Mouse (Mus musculus) thymus, adult 2 months (tissue): ENCODE results near the gene Ift122. TPM values are rescaled to one million over a fixed set of nuclear protein-coding genes. Genes with fewer than 3 reads are reported as not detected.

Source experiments
- DNase-seq: peaks from one replicate; pipeline ENCODE4 v3.0.0; 2021
- H3K27ac ChIP-seq: fragments of 200-500 bp; 2 replicates; pipeline ENCODE4 v1.5.1; 2012; ENCODE audit warnings: low read length, control low read depth; ENCODE audit not compliant: control insufficient read depth, insufficient read depth
- H3K27me3 ChIP-seq: fragments of 200-500 bp; 2 replicates; pipeline ENCODE4 v1.6.1; 2012; ENCODE audit warnings: mild to moderate bottlenecking, low read length, moderate library complexity, mixed read lengths; ENCODE audit not compliant: control insufficient read depth, insufficient read depth
- H3K36me3 ChIP-seq: fragments of 200-500 bp; 2 replicates; pipeline ENCODE4 v1.6.1; 2012; ENCODE audit warnings: mild to moderate bottlenecking, low read length, moderate library complexity; ENCODE audit not compliant: control insufficient read depth, insufficient read depth
- H3K4me1 ChIP-seq: fragments of 200-500 bp; replicated peaks from 2 replicates; pipeline ENCODE4 v1.6.1; 2012; ENCODE audit warnings: low read length; ENCODE audit not compliant: control insufficient read depth, insufficient read depth
- H3K4me3 ChIP-seq: fragments of 200-500 bp; 2 replicates; pipeline ENCODE4 v1.5.1; 2012; ENCODE audit warnings: mild to moderate bottlenecking, low read length, control low read depth, moderate library complexity; ENCODE audit not compliant: control insufficient read depth, insufficient read depth
- CTCF ChIP-seq: fragments of 200-500 bp; IDR thresholded peaks from 2 replicates; pipeline ENCODE4 v1.5.1; 2012; ENCODE audit warnings: mild to moderate bottlenecking, control low read depth, low read length, moderate library complexity, borderline replicate concordance; ENCODE audit not compliant: control insufficient read depth, poor library complexity, insufficient read depth; ENCODE audit errors: extremely low read depth
- POLR2A ChIP-seq: fragments of 200-500 bp; IDR thresholded peaks from 2 replicates; pipeline ENCODE4 v1.6.1; 2012; ENCODE audit warnings: mild to moderate bottlenecking, low read length, control low read depth, moderate library complexity; ENCODE audit not compliant: control insufficient read depth, poor library complexity, insufficient read depth; ENCODE audit errors: extremely low read depth
- WGBS: fragments of 180-500 bp; shearing (Covaris S2); methylation state at CpG from one replicate; pipeline ENCODE4 v1.1.7; 2018; 5-methylcytosine and 5-hydroxymethylcytosine counted together
- polyA plus RNA-seq: library from polyadenylated mRNA; depleted of rRNA; stranded (reverse); fragments of >200 nt; gene quantifications from 2 replicates; pipeline ENCODE4 v1.2.3, GENCODE M21; 2012

Ift122 gene
- polyA plus RNA-seq, 1 experiment, result 7.6 TPM

DNA sequence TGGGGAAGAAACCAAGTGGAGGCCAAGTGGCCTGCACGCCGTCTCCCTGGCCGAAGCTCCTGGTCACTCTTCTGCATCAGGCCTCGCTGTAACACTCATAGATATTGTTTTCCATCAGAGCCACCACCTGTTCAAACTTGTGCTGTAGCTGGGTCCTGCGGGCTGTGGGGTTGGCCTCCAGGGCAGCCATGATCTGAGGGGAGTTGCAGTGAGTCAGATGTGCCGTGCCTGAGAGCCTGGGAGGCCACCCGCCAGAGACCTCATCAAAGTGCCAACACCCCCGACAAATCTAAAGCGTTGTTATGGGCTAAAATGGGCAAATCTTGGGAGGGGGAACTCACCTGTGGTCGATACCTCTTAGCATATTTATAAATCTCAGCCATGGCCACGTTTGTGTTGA is 102.4 kb downstream of the Ift122 start:
- TF ChIP-seq POLR2A, result no peak
- no peak for TF ChIP-seq CTCF
- WGBS, result 84% methylated on average over 11 of the region's 11 CpGs
- Histone ChIP-seq H3K36me3 (peaks cover 53% of the 10 kb centered on the region), H3K4me3 (no peak overlapping the region), H3K27ac (no peak overlapping the region), H3K4me1 (peaks cover 9% of the 10 kb centered on the region), H3K27me3 (no peaks in the 10 kb centered on the region)
- no peak for DNase-seq

- H3K27me3 ChIP-seq, result no peaks in the 10 kb centered on the region
- peaks cover 57% of the 10 kb centered on the region for H3K36me3 ChIP-seq
- WGBS, result 92% methylated on average over 13 of the region's 13 CpGs
- H3K4me3 ChIP-seq, result no peak overlapping the region
- no peak overlapping the region for H3K27ac ChIP-seq
- TF ChIP-seq CTCF, result no peak
- no peak for TF ChIP-seq POLR2A
- DNase-seq, result no peak
- peaks cover 9% of the 10 kb centered on the region for H3K4me1 ChIP-seq
Measured at GRCm38 (mm10) chr6:115956418-115956921, 103.2 kb downstream of the Ift122 start.

DNA sequence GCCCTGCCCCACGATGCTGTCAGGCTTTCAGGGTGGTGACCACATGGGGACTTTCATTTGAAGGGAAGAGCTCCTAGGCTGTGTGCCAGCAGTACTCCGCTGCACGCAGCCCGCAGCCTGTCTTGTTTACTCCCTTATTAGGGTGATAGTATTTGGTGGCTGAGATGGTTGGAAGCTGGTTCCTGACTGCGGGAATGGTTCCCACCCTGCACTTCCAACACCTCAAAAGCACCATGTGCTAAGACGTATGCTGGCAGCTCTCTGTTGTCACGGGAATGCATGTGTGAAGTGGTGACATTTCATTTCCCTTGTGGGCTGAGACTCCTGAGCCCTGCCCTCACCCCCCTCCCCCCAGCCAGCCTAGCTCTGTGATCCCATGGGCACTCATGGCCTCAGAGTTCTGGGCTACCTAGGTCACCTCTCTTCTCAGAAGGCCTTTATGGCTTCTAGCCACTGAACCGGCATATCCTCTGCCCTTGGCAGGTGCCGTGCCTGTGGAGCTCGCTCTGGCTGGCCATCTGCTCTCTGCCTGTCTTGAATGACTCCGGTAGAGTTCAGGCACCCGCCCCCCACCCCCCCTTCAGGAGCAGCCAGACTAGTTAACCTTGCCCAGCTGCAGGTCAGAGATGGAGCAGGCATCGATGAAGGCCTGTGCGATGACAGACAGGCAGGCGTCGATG is 103.8 kb downstream of the Ift122 start:
- DNase-seq, result no peak
- H3K4me1 ChIP-seq, result peaks cover 9% of the 10 kb centered on the region
- H3K4me3 ChIP-seq, result no peak overlapping the region
- H3K27me3 ChIP-seq, result no peaks in the 10 kb centered on the region
- TF ChIP-seq CTCF (no peak), POLR2A (no peak)
- peaks cover 63% of the 10 kb centered on the region for H3K36me3 ChIP-seq
- WGBS, result 56% methylated on average over 16 of the region's 16 CpGs
- no peak overlapping the region for H3K27ac ChIP-seq

DNA sequence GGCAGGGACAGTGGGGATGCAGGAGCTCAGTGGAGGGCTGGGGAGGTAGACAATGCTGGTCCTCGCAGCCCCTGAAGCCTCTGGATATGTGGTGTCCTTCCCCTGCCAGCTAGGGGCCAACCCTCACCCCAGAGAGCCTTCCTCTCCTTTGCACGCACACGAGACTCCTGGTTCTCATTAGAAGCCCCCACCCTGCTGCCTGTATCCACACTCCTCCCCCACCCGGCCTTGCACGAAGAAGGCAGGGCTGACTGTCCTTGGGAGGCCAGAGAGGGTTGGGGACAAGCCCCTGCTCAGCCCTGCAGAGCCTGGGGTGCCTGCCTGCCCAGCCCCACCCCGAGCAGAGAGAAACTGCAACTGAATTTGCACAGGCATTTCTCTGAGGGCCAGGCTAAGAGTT is 104.4 kb downstream of the Ift122 start:
- TF ChIP-seq POLR2A, result no peak
- WGBS, result 88% methylated on average over 6 of the region's 6 CpGs
- H3K27me3 ChIP-seq, result no peaks in the 10 kb centered on the region

GRCm38 (mm10) chr6:115958445-115958844 is 105.2 kb downstream of the Ift122 start:
- 94% methylated on average over 9 of the region's 9 CpGs for WGBS
- Histone ChIP-seq H3K36me3 (peaks cover 77% of the 10 kb centered on the region), H3K27me3 (no peaks in the 10 kb centered on the region), H3K4me1 (peaks cover 9% of the 10 kb centered on the region), H3K27ac (no peak overlapping the region), H3K4me3 (no peak overlapping the region)
- DNase-seq, result no peak
- TF ChIP-seq CTCF (no peak), POLR2A (no peak)

More for the DNA sequence above, 104.4 kb downstream of the Ift122 start:
- DNase-seq, result no peak
- H3K4me1 ChIP-seq, result peaks cover 9% of the 10 kb centered on the region
- H3K27ac ChIP-seq, result no peak overlapping the region
- H3K4me3 ChIP-seq, result no peak overlapping the region
- H3K36me3 ChIP-seq, result peaks cover 69% of the 10 kb centered on the region

- Histone ChIP-seq H3K4me1 (peaks cover 9% of the 10 kb centered on the region), H3K4me3 (no peak overlapping the region), H3K27ac (no peak overlapping the region), H3K27me3 (no peaks in the 10 kb centered on the region), H3K36me3 (peaks cover 82% of the 10 kb centered on the region)
- TF ChIP-seq CTCF (no peak), POLR2A (no peak)
- 95% methylated on average over 7 of the region's 7 CpGs for WGBS
- no peak for DNase-seq
Measured at GRCm38 (mm10) chr6:115959151-115959691, 106.0 kb downstream of the Ift122 start.
